Mouse (Mus musculus) CD4-positive, CD25-positive, alpha-beta regulatory T cell, adult 2 months (primary cell): ENCODE data around the gene Dnase2b.
A peak's percentile ranks its signal among the peaks of the same experiment; 100 is the strongest.

Experiments
- DNase-seq: peaks from one replicate; pipeline ENCODE4 v3.0.0-alpha.2; 2012; ENCODE audit warnings: low read depth, low spot score

Dnase2b gene

DNA sequence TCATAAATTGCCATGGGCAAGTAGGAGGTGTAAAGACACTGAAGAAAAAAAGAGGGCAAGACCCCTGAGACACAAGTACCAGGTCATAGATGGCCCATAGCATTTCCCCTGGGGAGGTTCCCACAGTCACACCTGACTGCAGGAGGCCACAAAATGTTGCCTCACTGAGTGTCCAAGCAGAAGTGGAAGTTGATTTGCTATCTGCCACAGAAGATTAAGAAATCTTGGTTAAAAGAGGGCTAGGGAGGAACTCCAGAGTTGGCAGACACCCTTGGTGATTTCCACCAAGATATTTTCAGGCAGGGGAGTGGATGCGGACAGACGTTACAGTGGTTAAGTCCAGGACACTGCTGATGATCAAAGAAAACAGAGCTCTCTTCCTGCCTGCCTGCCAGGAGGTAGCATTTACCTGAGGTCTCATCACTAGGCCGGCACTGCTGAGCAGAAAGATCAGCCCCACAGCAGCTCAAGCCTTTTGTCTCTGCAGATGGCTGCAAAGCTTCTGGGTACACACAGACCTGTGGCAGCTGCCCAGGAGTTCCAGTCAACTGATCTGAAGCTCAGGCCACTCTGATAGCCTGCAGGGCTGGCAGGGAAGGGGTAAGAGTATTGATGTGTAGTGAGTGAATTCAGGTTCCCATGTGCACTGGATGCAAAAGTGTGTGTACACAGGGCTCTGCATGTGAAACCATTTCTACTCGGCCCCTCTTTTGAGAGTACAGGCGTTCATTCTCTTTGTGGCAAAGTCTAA lies 1.3 kb upstream of the Dnase2b start:
- no peak for DNase-seq

DNA sequence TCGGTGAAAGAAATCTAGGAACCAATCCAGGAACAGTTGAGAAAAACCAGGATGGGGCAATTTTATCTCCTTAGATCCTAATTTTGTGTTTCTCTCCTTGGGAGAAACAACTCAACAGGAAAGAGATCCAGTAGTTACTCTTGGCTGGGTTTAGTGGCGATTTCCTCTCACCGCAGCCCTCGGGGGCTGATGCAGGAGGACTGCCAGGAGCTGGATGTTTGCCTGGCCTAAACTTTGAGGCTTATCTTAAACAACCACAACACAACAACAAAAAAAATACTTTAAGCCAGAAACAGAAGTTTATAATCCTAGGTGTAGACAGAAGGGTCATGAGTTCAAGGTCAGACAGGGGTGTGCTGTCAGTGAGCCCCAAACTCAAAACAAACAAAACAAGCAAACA lies 3.6 kb downstream of the Dnase2b start:
- DNase-seq: no peak

DNA sequence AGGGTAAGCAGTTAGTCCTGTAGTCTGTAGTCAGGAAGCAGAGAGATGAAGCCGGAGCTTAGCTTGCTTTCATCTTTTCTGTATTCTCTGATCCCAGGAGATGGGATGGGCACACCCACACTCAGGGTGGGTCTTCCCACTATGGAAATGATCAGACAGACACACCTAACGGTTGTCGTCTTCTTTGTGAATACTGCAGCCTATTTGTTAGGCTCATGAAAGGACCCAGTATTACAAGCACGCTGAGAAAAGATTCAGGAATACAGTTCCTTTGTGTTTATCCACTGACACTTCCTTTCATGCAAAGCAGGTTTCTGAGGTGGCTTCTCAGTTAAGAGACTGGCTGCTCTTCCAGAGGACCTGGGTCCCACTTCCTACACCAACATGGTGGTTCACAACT lies 4.1 kb downstream of the Dnase2b start:
- DNase-seq: no peak

DNA sequence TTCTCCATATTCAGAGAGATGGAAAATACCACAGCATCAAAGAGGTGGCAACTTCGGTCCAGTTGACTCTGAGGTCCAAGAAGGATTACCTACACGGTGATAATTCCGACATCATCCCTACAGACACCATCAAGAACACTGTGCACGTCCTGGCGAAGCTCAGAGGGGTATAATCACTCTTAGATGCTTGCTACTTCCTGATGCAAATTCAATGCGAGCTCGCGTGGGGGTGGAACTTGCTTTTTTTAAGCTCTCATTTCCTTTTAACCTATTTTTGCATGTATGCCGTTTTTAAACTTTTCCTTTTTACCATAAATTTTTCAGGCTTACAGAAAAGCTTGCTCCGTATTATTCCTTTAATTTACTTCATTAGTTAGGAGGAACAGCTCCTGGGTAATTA lies 5.1 kb downstream of the Dnase2b start:
- peak; percentile 4 for DNase-seq

DNA sequence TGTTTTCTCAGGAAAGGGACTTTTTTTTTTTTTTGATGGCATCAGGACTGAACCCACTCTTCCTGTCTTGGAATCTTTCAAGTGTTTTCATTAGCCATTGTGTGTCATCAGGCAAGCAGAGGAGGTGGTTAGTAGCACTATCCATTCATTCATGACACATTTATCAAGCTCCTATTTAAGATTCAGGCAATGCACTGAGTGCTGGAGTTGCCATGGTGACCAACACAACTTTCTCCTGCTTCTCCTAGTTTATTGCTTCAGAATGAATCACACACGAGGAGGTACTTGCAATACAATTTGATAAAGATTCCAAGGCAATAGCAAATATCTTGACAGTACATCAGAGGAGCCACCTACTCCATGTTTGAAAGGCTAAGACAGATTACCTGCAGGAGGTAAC lies 8.0 kb downstream of the Dnase2b start:
- DNase-seq: no peak

DNA sequence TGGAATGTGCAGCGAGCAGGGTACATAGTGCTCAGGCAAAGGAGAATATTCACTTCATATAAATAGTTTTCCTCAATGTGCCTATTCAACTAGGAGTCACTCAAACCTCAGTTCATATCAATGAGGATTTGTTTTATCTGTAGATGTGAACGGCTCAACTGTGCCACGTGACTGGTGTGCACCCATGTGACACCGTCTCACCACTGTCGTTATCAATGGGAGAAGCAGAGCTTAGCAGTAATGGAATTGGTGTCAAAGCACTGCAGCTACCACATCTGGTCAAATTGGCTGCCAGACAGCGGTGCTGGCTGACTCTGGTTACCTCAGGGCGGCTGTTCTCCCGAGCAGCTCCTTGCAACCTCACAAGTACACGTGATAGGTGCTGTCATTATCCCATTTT lies 10.7 kb downstream of the Dnase2b start:
- no peak for DNase-seq

DNA sequence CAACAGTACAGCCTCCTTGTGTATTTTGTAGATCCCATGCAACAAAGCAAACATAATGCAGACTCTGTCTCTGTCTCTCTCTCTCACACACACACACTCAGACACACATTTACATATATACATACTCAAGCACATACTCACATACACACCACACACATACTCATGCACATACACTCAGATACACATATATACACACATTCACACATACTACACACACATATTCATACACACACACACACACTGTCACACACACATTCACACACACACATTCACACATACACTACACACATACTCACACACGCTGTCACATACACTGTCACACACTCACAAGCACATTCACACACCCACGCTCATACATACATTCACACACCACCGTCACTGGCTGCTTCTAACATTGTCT lies 12.9 kb downstream of the Dnase2b start:
- DNase-seq: no peak

DNA sequence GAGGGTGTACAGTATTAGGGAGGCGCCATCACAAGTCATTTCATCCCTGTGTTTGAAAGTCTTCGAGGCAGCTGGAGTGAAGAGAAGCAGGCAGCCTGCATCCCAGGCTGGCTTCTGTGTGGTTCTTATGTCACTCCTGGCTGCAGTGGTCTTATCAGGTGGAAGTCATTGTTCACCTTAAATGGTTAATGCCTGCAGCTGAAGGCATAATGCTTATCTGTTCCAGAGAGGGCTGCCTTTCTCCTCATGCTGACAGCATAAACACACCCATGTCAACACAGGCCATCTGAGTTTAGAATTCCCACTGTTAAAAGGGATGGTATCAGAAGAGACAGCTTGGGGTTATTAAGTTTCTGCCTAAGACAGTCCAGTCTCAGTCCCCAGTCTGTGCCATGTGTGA lies 14.2 kb downstream of the Dnase2b start:
- no peak for DNase-seq

DNA sequence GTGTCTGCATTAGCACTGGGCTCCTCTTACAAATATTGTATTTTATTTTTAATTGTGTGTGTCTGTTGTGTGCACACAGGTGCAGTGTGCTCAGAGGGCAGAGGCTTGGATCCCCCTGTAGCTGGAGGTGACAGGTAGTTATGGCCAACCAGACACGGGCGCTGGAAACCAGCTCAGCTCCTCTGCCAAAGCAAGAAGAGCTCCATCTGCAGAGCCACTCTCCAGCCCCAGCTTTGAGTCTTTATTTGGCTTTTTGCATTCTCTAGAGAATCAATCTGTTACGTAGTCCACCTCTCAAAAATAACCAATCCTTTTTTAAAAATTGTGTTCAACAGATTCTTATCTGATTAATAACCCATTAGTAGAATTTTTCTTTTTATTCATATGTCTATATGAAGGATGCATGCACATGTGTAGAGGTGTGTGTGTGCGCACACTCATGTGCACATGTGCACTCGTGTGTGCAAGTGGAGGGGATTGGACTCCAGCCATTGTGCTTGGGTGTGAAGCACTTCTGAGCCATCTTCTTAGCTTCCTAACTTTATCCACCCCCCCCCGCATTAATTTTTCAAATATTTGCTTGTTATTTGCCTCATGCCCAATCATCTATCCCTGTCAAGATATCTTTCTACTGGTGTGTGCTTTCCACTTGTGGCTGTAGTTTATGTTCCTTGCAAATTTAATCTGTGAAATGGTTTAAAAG lies 16.0 kb downstream of the Dnase2b start:
- no peak for DNase-seq

DNA sequence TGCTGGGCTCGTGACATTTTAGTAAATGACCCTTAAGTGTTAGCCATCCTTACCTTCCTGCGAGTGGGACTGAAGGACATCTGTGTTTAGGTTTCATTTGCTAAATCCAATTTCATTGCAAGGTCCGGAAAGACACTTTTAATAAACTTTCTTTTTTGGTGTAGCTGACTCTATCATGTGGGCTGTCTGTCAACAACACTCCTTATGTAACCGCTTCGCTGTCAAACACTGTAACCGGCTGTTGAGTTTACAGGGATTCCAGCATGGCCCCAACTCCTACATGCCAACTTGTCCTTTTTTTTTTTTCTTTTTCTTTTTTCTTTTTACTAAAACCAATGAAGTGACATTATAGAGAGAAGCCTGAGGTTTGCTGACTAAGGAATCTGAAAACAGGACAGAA lies 17.0 kb downstream of the Dnase2b start:
- no peak for DNase-seq

DNA sequence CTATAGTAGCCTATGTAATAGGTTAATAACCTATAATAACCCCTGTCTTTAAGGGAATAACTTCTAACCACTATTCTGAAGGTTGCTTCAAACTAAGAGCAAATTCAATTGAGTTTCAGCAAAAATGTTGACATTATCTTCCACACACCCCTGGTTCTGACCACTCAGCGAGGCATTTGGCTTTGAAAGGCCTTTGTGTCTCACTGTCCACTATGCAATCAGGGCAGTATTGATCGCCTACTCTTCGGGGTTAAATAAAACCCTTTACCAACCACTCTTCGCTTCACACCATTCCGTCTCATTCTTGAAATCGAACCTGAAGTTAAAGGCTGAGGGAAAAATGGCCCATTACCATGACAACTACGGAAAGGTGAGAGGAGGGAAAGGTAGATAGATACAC lies 18.5 kb downstream of the Dnase2b start:
- no peak for DNase-seq

DNA sequence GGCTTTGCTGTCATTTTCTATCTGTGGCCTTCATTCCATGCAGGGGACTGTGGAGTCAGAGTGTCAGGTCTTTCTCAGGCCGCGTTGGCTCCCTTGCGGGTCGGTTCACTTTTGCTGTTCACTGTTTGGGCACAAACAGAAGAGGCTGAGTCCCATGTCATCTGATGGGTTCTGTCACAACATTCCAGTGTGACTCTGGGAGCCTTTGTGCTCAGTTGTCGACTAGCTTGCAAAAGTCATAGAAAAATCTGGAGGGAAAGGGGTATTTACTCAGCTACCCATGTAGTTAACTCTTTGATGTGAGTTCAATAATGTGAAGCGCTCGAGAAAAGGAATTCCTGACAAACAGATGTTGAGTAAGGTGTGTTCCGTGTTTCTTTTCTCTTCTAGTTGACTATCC lies 19.0 kb downstream of the Dnase2b start:
- no peak for DNase-seq

DNA sequence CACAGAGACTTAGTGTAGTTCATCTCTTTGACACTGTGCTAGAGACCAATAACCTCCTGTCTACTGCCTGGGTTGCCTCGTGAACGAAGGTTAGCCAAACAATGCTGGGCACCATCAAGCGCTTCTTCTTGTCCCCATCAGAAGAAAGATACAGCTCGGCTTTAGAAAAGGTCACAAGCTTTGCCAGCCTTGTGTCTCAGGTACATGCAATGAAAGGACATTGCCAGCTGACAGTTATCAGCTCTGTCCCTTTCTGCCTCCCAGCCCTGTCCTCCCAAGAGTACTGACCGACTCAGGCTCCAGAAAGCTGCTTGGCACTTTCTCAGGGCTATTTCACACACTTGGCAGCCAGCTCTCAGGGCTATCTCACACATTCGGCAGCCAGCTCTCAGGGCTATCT lies 20.0 kb downstream of the Dnase2b start:
- DNase-seq: no peak

DNA sequence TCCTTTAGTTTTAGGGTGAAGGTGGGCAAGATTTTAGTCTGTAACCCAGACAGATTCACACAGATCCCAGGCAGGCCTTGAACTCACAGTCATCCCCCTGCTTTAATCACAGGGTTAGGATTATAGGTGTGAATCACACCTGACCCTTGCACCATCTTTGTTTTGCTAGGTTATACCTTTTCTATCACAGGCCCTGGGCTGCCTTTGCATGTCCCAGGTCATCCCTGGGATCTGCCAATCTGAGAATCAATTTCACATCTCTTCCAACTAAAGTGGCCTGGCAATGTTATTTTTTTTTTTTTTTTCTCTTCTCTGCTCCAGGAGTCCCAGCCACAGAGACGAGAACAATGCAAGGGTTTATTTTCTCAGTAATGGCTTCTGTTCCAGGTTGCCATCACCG lies 23.8 kb downstream of the Dnase2b start:
- no peak for DNase-seq

DNA sequence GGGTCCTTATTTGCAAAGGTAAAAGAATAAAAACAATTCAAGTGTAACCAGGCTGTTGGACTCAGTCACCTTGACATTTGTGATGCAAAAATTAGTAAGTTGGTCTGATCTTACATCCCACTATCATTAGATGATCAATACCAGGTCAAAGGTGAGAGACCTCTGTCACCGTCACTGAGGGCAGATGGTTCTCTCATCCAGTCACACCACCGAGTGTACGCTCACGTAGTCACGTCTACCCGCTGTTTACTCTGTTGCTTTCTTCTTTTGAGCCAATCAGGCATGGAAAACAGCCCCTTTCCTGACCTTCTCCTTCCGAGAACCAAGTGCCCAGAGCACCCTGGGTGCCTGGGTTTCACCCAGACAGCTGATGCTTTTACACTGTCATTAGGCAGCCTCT lies 24.2 kb downstream of the Dnase2b start:
- DNase-seq: no peak

DNA sequence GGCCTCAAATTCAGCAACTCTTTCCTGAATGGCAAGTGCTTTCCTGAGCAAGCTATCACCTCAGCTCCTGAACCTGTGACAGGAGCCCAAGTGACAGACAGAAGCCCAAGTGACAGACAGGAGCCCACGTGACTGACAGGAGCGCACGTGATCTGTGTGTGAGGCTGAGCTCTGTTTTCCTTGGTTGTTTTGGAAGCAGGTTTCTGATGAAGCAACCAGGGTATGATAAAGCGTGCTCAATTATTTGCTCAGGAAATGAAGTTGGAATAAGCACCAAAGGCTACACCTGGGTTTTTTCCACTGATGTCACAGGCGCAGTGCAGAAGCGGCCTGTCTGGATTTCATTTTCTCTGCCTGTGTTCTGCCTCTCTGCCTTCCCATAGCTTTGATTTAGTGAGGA lies 25.9 kb downstream of the Dnase2b start:
- no peak for DNase-seq

DNA sequence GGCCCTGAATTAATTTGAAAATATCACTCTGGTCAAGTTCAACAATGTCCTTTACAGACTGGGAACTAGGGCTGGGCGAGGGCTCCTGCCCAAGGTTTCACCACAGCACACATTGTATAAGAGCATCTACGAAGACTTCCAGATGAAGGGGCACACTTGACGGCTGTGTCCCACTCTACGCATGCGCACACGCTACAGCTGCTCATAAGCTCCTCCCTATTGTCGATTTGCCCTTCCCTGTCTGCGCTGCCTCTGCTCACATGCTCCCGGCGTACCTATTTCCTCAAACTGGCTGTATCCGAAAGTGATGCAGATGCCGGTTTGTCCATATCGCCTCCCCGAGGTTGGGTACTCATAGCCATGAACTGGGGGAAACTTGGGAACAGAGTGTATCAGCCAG lies 28.8 kb downstream of the Dnase2b start:
- no peak for DNase-seq

DNA sequence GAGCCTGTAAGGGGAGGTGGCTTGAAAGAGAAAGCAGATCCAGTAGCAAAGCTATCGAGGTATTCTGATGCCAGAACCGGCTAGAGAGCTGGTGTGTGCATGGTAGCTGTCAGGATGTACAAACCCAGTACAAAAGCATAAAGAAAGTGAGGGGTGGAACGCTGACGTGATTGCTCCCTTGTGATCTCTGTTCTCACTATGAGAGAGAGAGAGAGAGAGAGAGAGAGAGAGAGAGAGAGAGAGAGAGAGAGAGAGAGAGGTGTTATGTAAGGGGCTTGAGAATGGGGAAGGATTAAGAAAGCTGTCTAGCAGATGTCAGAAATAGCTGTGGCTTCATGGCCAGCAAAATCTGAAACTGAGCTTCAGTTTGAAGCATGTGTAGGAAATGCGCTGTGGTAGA lies 31.5 kb downstream of the Dnase2b start:
- peak; percentile 20 for DNase-seq

DNA sequence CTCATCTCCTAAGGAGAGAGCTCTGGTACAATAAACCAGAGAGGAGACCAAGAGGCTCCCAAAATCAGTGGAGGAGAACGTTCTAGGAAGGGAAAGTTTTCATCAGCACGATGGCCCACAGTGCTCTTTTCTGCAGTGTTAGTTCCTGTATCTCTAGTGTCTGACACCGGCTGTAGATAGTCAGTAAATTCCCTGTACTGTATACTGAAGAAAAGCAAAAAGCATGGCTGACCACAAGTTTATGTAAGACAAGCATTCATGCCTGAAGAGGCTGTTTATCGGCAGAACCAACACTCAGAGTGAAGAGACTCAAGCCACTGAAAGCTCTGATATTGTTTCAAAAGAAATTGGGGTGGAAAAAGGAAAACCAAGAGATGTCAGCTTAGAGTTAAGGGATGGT lies 31.9 kb downstream of the Dnase2b start:
- no peak for DNase-seq

DNA sequence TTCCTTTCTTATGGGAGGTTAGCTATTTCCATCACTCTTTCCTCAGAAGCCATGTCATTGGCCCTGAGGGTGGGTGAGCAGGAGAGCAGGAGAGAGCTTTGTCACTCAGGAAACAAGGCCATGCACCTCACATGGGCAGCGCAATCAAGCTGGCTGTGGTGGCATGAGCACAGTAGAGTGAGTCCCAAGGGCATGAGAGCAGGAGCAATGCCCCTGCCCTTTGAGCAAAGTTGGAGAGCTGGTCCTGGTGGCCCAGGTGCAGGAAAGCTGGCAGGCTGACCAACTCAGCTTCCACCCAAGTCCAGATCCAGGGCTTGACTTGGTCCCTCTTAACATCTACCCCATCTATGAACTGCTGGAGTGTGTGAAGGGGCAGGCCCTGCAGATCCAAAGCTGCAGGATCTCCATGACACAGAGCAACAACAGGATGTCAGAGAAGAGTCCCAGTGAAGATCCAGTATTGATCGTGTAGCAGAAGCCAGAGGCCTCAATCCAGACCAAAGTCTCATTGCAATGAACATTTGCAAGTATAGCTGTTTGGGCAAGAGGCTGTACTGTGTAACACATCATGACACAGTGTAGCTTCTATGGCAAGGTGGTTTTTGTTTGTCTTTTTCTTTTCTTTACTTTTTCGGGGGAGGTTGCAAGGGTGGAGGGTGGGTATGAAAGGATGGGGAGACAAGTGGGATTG lies 35.2 kb downstream of the Dnase2b start:
- no peak for DNase-seq

DNA sequence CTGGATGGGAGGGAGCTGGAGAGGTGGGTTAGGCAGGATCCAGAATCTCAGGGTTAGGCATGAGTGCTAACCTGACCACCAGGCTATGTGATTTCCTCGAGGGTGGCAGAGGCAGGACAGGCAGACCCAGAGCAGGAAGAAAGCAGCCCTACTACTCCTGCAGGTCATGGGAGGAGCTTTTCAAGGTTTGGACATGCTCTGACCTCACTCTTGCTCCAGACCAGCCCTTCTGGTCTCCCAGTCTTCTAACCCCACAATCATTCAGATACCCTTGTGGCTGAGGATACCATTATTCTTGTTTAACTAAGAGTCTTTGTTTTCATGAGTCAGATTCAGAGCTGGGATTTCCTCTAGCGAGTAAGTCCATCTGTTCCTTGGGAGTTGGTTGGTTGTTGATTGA lies 37.8 kb downstream of the Dnase2b start:
- no peak for DNase-seq

DNA sequence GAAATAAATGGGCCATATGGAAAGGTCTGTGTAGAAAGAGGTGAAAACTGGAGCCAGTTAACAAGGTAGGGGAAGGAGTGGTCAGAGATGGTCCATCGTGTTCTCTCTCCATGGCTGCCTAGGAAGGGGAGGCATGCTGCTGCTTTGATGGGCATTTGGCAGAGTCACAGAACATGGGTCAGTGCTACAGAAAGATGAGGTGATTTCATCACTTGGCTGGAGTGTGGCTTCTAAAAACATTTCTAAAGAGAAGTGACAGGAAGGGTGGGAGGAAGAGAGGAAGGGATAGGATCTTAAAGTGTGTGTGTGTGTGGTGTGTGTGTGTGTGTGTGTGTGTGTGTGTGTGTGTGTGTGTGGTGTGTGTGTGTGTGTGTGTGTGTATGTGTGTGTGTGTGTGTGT lies 44.1 kb downstream of the Dnase2b start:
- DNase-seq: no peak

DNA sequence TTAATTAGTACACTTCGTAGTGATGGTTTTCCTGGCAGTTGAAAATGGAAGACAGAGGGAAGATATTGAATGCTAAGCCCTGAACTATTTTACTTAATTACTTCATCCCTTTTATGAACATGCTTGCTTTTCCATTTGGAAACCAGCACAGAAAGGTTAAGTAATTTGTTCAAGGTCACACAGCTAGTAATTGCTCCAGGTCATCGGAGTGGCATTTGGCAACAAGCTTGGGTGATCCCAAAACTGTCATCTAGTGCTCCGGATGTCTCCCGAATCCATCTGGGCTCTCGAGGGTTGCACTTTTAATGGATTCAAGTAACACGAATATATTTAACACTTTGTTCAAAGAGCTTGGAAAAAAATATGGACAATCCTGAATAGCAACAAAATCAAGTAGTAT lies 44.5 kb downstream of the Dnase2b start:
- no peak for DNase-seq
